Comparison of ENCODE assay signal across 8 mouse cellular contexts in genomic region chr4:43478906-43479832, GRCm38 (mm10). TPM values are rescaled to one million over a fixed set of nuclear protein-coding genes. Genes with fewer than 3 reads are reported as not detected.
DNase-seq lines count a peak whose midpoint lies in the region; ATAC-seq and TF ChIP-seq lines count a peak whose summit lies in the region.

No protein-coding gene starts in this region.

- peaks cover 3% of the 10 kb centered on the region; the same call in 1 of the 2 replicates for H3K4me1 ChIP-seq in intestine, embryonic 14.5 days (replicated peaks; ENCODE audit: control insufficient read depth, insufficient read depth, low read length)
- H3K4me1 ChIP-seq in intestine, embryonic 16.5 days (ENCODE audit: control insufficient read depth, insufficient read depth, low read length) = 0 out of 2 replicates have a peak, but pooled peaks cover 5% of the 10 kb centered on the region
- peaks cover 0 to 17% of the 10 kb centered on the region in 2 experiments; a peak in 2 of 4 replicates for H3K4me1 ChIP-seq in MEL (ENCODE audit: control insufficient read depth in 1 of 2, insufficient read depth in 2 of 2, low read length in 2 of 2)
- H3K4me1 ChIP-seq in liver, embryonic 13.5 days (replicated peaks) = peaks cover 17% of the 10 kb centered on the region
- H3K4me1 ChIP-seq in neural tube, embryonic 13.5 days (replicated peaks) = no peaks in the 10 kb centered on the region

- no peaks in the 10 kb centered on the region for H3K27me3 ChIP-seq in intestine, embryonic 14.5 days (replicated peaks; ENCODE audit: control insufficient read depth, insufficient read depth, low read length)
- no peaks in the 10 kb centered on the region for H3K27me3 ChIP-seq in intestine, embryonic 16.5 days (replicated peaks; ENCODE audit: control insufficient read depth, insufficient read depth, low read length)
- H3K27me3 ChIP-seq in MEL (ENCODE audit: control insufficient read depth in 1 of 2, insufficient read depth in 2 of 2, low read length in 2 of 2) = no peaks in the 10 kb centered on the region
- 0 out of 2 replicates have a peak, but pooled peaks cover 9% of the 10 kb centered on the region for H3K27me3 ChIP-seq in liver, embryonic 13.5 days
- no peaks in the 10 kb centered on the region for H3K27me3 ChIP-seq in neural tube, embryonic 13.5 days

- TF ChIP-seq POLR2A in MEL (IDR thresholded peaks at IDR 0.05; ENCODE audit: control insufficient read depth in 1 of 2, insufficient read depth in 1 of 2, low read depth in 1 of 2, low read length in 2 of 2, poor library complexity in 1 of 2) = peak in 1 of 2 experiments; percentile 76; a peak in 2 of 4 replicates

- peak; percentile 63 to 86 (median 76) for TF ChIP-seq CTCF in MEL (IDR thresholded peaks at IDR 0.05 in 2 of 3, conservative IDR thresholded peaks at IDR 0.05 in 1 of 3; ENCODE audit: control insufficient read depth in 1 of 3, insufficient read depth in 1 of 3, low read depth in 2 of 3, low read length in 3 of 3, poor library complexity in 1 of 3, severe bottlenecking in 1 of 3)

- TF ChIP-seq RAD21 in MEL (IDR thresholded peaks at IDR 0.05; ENCODE audit: low read depth, low read length) = peak; percentile 69

- no peak overlapping the region for H3K4me3 ChIP-seq in intestine, embryonic 14.5 days (ENCODE audit: low read depth, low read length)
- H3K4me3 ChIP-seq in intestine, embryonic 16.5 days (ENCODE audit: low read length) = no peak overlapping the region
- peak overlapping the region; percentile 62 to 82 for H3K4me3 ChIP-seq in MEL (ENCODE audit: control insufficient read depth in 1 of 2, insufficient read depth in 1 of 2, low read depth in 2 of 2, low read length in 2 of 2)
- H3K4me3 ChIP-seq in liver, embryonic 13.5 days (replicated peaks) = peak overlapping the region; percentile 52; the same call in 1 of the 2 replicates
- H3K4me3 ChIP-seq in neural tube, embryonic 13.5 days = no peak overlapping the region

- no peaks in the 10 kb centered on the region for H3K36me3 ChIP-seq in intestine, embryonic 14.5 days (ENCODE audit: control insufficient read depth, insufficient read depth, low read length)
- no peaks in the 10 kb centered on the region for H3K36me3 ChIP-seq in intestine, embryonic 16.5 days (ENCODE audit: control insufficient read depth, insufficient read depth, low read length)
- peaks cover 0 to 11% of the 10 kb centered on the region in 2 experiments; a peak in 2 of 4 replicates for H3K36me3 ChIP-seq in MEL (ENCODE audit: control insufficient read depth in 1 of 2, insufficient read depth in 2 of 2, low read length in 2 of 2)
- H3K36me3 ChIP-seq in liver, embryonic 13.5 days = no peaks in the 10 kb centered on the region
- H3K36me3 ChIP-seq in neural tube, embryonic 13.5 days = no peaks in the 10 kb centered on the region

- peak overlapping the region; percentile 25 for H3K4me2 ChIP-seq in intestine, embryonic 14.5 days (ENCODE audit: low read length)
- H3K4me2 ChIP-seq in intestine, embryonic 16.5 days (ENCODE audit: low read depth, low read length) = no peak overlapping the region
- peak overlapping the region; percentile 67 for H3K4me2 ChIP-seq in liver, embryonic 13.5 days
- H3K4me2 ChIP-seq in neural tube, embryonic 13.5 days = peak overlapping the region; percentile 22; the same call in 1 of the 2 replicates

- ATAC-seq in intestine, embryonic 14.5 days (replicated peaks; ENCODE audit: low FRiP score, low TSS enrichment, low read depth) = no peak; the same call in 1 of the 2 replicates
- no peak for ATAC-seq in intestine, embryonic 16.5 days
- ATAC-seq in liver, embryonic 13.5 days (ENCODE audit: low read depth) = no peak
- peak; percentile 29; the same call in 1 of the 2 replicates for ATAC-seq in neural tube, embryonic 13.5 days (ENCODE audit: low read depth)

- no peak overlapping the region for H3K9ac ChIP-seq in intestine, embryonic 14.5 days (ENCODE audit: low read length)
- no peak overlapping the region for H3K9ac ChIP-seq in intestine, embryonic 16.5 days (ENCODE audit: low read depth, low read length)
- H3K9ac ChIP-seq in MEL (ENCODE audit: control insufficient read depth, low read depth, low read length, poor library complexity, severe bottlenecking) = peak overlapping the region; percentile 45
- no peak overlapping the region for H3K9ac ChIP-seq in liver, embryonic 13.5 days
- H3K9ac ChIP-seq in neural tube, embryonic 13.5 days = 0 out of 2 replicates have a peak overlapping the region, but pooled peaks have one; percentile 31

- intact Hi-C loops in heart, postnatal 10 days (cut with DNase I) = loop anchor here (1.0 kb wide), 1 partner anchor 37 kb away; no protein-coding TSS in a partner anchor

- DNase-seq in intestine, embryonic 14.5 days (ENCODE audit: low spot score) = peak; percentile 85
- DNase-seq in MEL (ENCODE audit: low read depth, low spot score) = peak; percentile 91
- DNase-seq in embryo, embryonic 11.5 days (ENCODE audit: low read depth, low spot score) = peak; percentile 63
- DNase-seq in heart, postnatal 10 days = peak; percentile 69 to 84
- peak; percentile 51 for DNase-seq in liver, embryonic 13.5 days
- DNase-seq in thymus, postnatal 4 days = peak; percentile 93

- H3K9me3 ChIP-seq in intestine, embryonic 14.5 days (ENCODE audit: control insufficient read depth, low read length) = no peaks in the 10 kb centered on the region
- no peaks in the 10 kb centered on the region for H3K9me3 ChIP-seq in intestine, embryonic 16.5 days (ENCODE audit: control insufficient read depth, low read length)
- H3K9me3 ChIP-seq in MEL (replicated peaks; ENCODE audit: insufficient read depth, low read length) = no peaks in the 10 kb centered on the region
- H3K9me3 ChIP-seq in liver, embryonic 13.5 days (replicated peaks) = no peaks in the 10 kb centered on the region
- H3K9me3 ChIP-seq in neural tube, embryonic 13.5 days = no peaks in the 10 kb centered on the region

- H3K79me2 ChIP-seq in MEL (ENCODE audit: control insufficient read depth, insufficient read depth, low read length, poor library complexity) = no peaks in the 10 kb centered on the region

- no peak overlapping the region for H3K27ac ChIP-seq in intestine, embryonic 14.5 days (ENCODE audit: low read depth)
- H3K27ac ChIP-seq in intestine, embryonic 16.5 days (ENCODE audit: low read length) = no peak overlapping the region
- peak overlapping the region; percentile 82 for H3K27ac ChIP-seq in MEL (ENCODE audit: control insufficient read depth, low read depth, low read length)
- no peak overlapping the region for H3K27ac ChIP-seq in liver, embryonic 13.5 days
- H3K27ac ChIP-seq in neural tube, embryonic 13.5 days (replicated peaks) = no peak overlapping the region

- WGBS in intestine, embryonic 14.5 days = 47% methylated on average over 24 of the region's 24 CpGs
- WGBS in intestine, embryonic 16.5 days = 51% methylated on average over 24 of the region's 24 CpGs
- WGBS in liver, embryonic 13.5 days (ENCODE audit: insufficient replicate concordance) = 37% methylated on average over 24 of the region's 24 CpGs
- WGBS in neural tube, embryonic 13.5 days = 53% methylated on average over 24 of the region's 24 CpGs

- TF ChIP-seq EP300 in MEL (IDR thresholded peaks at IDR 0.05; ENCODE audit: low read depth in 1 of 2, low read length in 2 of 2) = no peak

RNA-seq across cellular contexts. Expression of gene Sit1, which starts 4.4 kb away (rescaled TPM):
- not detected in 2 replicates for polyA plus RNA-seq in intestine, embryonic 14.5 days (2014; fragmentation: Nextera tagmentation; extraction: Ambion mirVana)
- not detected in 2 replicates for polyA plus RNA-seq in intestine, embryonic 16.5 days (2015; fragmentation: Nextera tagmentation; extraction: Ambion mirVana)
- total RNA-seq in MEL (2012; rRNA removed) = 0.08 TPM in 1 of 2 replicates, not detected in the other
- polyA plus RNA-seq in MEL (2012; ENCODE audit: insufficient read depth in 1 of 2, insufficient read length in 2 of 2, low read depth in 1 of 2, low replicate concordance in 2 of 2, missing spikeins in 1 of 2) = under 1 TPM in 1 of 2 experiments, not detected in 1; 0.06 TPM
- total RNA-seq in heart, postnatal 10 days (2021) = under 1 TPM in 1 of 2 experiments, not detected in 1; 0.38 TPM
- polyA plus RNA-seq in liver, embryonic 13.5 days (2015; fragmentation: Nextera tagmentation; extraction: Ambion mirVana) = not detected in 2 replicates
- polyA plus RNA-seq in neural tube, embryonic 13.5 days (2015; fragmentation: Nextera tagmentation; extraction: Ambion mirVana) = not detected in 2 replicates

RNA-seq across cellular contexts. Expression of gene Ccdc107, which starts 13.5 kb away (rescaled TPM):
- polyA plus RNA-seq in intestine, embryonic 14.5 days (2014; fragmentation: Nextera tagmentation; extraction: Ambion mirVana) = 109 and 128 TPM in 2 replicates
- 96.7 and 102 TPM in 2 replicates for polyA plus RNA-seq in intestine, embryonic 16.5 days (2015; fragmentation: Nextera tagmentation; extraction: Ambion mirVana)
- total RNA-seq in MEL (2012; rRNA removed) = 32.9 and 44.3 TPM in 2 replicates
- 10 to 100 TPM in 1 of 2 experiments, not detected in 1; 56.7 TPM for polyA plus RNA-seq in MEL (2012; ENCODE audit: insufficient read depth in 1 of 2, insufficient read length in 2 of 2, low read depth in 1 of 2, low replicate concordance in 2 of 2, missing spikeins in 1 of 2)
- 10 to 100 TPM; 26.1 to 27.3 TPM for total RNA-seq in heart, postnatal 10 days (2021)
- 34.2 and 34.3 TPM in 2 replicates for polyA plus RNA-seq in liver, embryonic 13.5 days (2015; fragmentation: Nextera tagmentation; extraction: Ambion mirVana)
- 65.5 and 73.1 TPM in 2 replicates for polyA plus RNA-seq in neural tube, embryonic 13.5 days (2015; fragmentation: Nextera tagmentation; extraction: Ambion mirVana)

RNA-seq across cellular contexts. Expression of gene Arhgef39, which starts 20.3 kb away (rescaled TPM):
- polyA plus RNA-seq in intestine, embryonic 14.5 days (2014; fragmentation: Nextera tagmentation; extraction: Ambion mirVana) = 42.5 and 47.6 TPM in 2 replicates
- polyA plus RNA-seq in intestine, embryonic 16.5 days (2015; fragmentation: Nextera tagmentation; extraction: Ambion mirVana) = 40.9 and 49.7 TPM in 2 replicates
- 26.3 and 26.5 TPM in 2 replicates for total RNA-seq in MEL (2012; rRNA removed)
- 10 to 100 TPM in 1 of 2 experiments, not detected in 1; 56.7 TPM for polyA plus RNA-seq in MEL (2012; ENCODE audit: insufficient read depth in 1 of 2, insufficient read length in 2 of 2, low read depth in 1 of 2, low replicate concordance in 2 of 2, missing spikeins in 1 of 2)
- total RNA-seq in heart, postnatal 10 days (2021) = 1 to 10 TPM; 4.0 to 5.2 TPM
- 29.4 and 35.8 TPM in 2 replicates for polyA plus RNA-seq in liver, embryonic 13.5 days (2015; fragmentation: Nextera tagmentation; extraction: Ambion mirVana)
- 10.0 and 10.4 TPM in 2 replicates for polyA plus RNA-seq in neural tube, embryonic 13.5 days (2015; fragmentation: Nextera tagmentation; extraction: Ambion mirVana)

RNA-seq across cellular contexts. Expression of gene Cd72, which starts 24.7 kb away (rescaled TPM):
- polyA plus RNA-seq in intestine, embryonic 14.5 days (2014; fragmentation: Nextera tagmentation; extraction: Ambion mirVana) = 4.2 and 4.8 TPM in 2 replicates
- polyA plus RNA-seq in intestine, embryonic 16.5 days (2015; fragmentation: Nextera tagmentation; extraction: Ambion mirVana) = 2.5 and 2.6 TPM in 2 replicates
- total RNA-seq in MEL (2012; rRNA removed) = 0.52 and 1.3 TPM in 2 replicates
- polyA plus RNA-seq in MEL (2012; ENCODE audit: insufficient read depth in 1 of 2, insufficient read length in 2 of 2, low read depth in 1 of 2, low replicate concordance in 2 of 2, missing spikeins in 1 of 2) = 1 to 10 TPM in 1 of 2 experiments, not detected in 1; 2.4 TPM
- total RNA-seq in heart, postnatal 10 days (2021) = under 1 TPM; 0.45 to 0.60 TPM
- 0.48 and 0.70 TPM in 2 replicates for polyA plus RNA-seq in liver, embryonic 13.5 days (2015; fragmentation: Nextera tagmentation; extraction: Ambion mirVana)
- polyA plus RNA-seq in neural tube, embryonic 13.5 days (2015; fragmentation: Nextera tagmentation; extraction: Ambion mirVana) = 2.8 and 3.7 TPM in 2 replicates

RNA-seq across cellular contexts. Expression of gene Car9, which starts 27.6 kb away (rescaled TPM):
- 4.0 and 9.4 TPM in 2 replicates for polyA plus RNA-seq in intestine, embryonic 14.5 days (2014; fragmentation: Nextera tagmentation; extraction: Ambion mirVana)
- 25.0 and 25.2 TPM in 2 replicates for polyA plus RNA-seq in intestine, embryonic 16.5 days (2015; fragmentation: Nextera tagmentation; extraction: Ambion mirVana)
- 0.77 and 1.2 TPM in 2 replicates for total RNA-seq in MEL (2012; rRNA removed)
- 1 to 10 TPM in 1 of 2 experiments, not detected in 1; 3.3 TPM for polyA plus RNA-seq in MEL (2012; ENCODE audit: insufficient read depth in 1 of 2, insufficient read length in 2 of 2, low read depth in 1 of 2, low replicate concordance in 2 of 2, missing spikeins in 1 of 2)
- total RNA-seq in heart, postnatal 10 days (2021) = under 1 TPM; 0.30 to 0.79 TPM
- 0.85 and 1.0 TPM in 2 replicates for polyA plus RNA-seq in liver, embryonic 13.5 days (2015; fragmentation: Nextera tagmentation; extraction: Ambion mirVana)
- polyA plus RNA-seq in neural tube, embryonic 13.5 days (2015; fragmentation: Nextera tagmentation; extraction: Ambion mirVana) = 0.33 and 0.56 TPM in 2 replicates

Comparison
In these comparisons a context has a peak if more than half of its experiments do, and no peak if none do; other contexts are left out.
1. H3K4me3 ChIP-seq: peak in MEL (2 of 2) and liver, embryonic 13.5 days (single experiment); none in intestine, embryonic 14.5 days (single experiment), intestine, embryonic 16.5 days (single experiment) and neural tube, embryonic 13.5 days (single experiment).
2. H3K9ac ChIP-seq: peak in MEL (single experiment) and neural tube, embryonic 13.5 days (single experiment); none in intestine, embryonic 14.5 days (single experiment), intestine, embryonic 16.5 days (single experiment) and liver, embryonic 13.5 days (single experiment).
3. Peak in every context shown above with its lines, with median percentiles within 50 percentile points of each other: DNase-seq.